Mouse (Mus musculus): ENCODE data around the gene Sars.
A peak's percentile ranks its signal among the peaks of the same experiment; 100 is the strongest.

Gene Sars

GRCm38 (mm10) chr3:108424944-108425623 lies 19.9 kb downstream of the Sars start:
- DNase-seq (ENCODE audit: low read depth, low spot score): no peak

GRCm38 (mm10) chr3:108423844-108424801 lies 20.9 kb downstream of the Sars start:
- no peak for DNase-seq (ENCODE audit: low read depth, low spot score)

- DNase-seq (ENCODE audit: low read depth, low spot score): no peak
Measured at GRCm38 (mm10) chr3:108423006-108423405, 22.0 kb downstream of the Sars start.

- no peak for DNase-seq (ENCODE audit: low read depth, low spot score)
Measured at GRCm38 (mm10) chr3:108415831-108416223, 29.2 kb downstream of the Sars start.

GRCm38 (mm10) chr3:108414857-108415830 lies 29.9 kb downstream of the Sars start, which contains the start of gene Celsr2:
TSS of gene Celsr2 (minus strand) at chr3:108415552.
- DNase-seq (ENCODE audit: low read depth, low spot score): no peak

GRCm38 (mm10) chr3:108413634-108414360 lies 31.2 kb downstream of the Sars start:
- DNase-seq (ENCODE audit: low read depth, low spot score): no peak

- DNase-seq (ENCODE audit: low read depth, low spot score): no peak
Measured at GRCm38 (mm10) chr3:108411754-108412121, 33.3 kb downstream of the Sars start.

GRCm38 (mm10) chr3:108411026-108411753 lies 33.8 kb downstream of the Sars start:
- no peak for DNase-seq (ENCODE audit: low read depth, low spot score)

GRCm38 (mm10) chr3:108410359-108410714 lies 34.7 kb downstream of the Sars start:
- DNase-seq (ENCODE audit: low read depth, low spot score): no peak

GRCm38 (mm10) chr3:108409656-108410358 lies 35.2 kb downstream of the Sars start:
- DNase-seq (ENCODE audit: low read depth, low spot score): no peak

- DNase-seq (ENCODE audit: low read depth, low spot score): no peak
Measured at GRCm38 (mm10) chr3:108408517-108409008, 36.4 kb downstream of the Sars start.

GRCm38 (mm10) chr3:108406306-108406885 lies 38.6 kb downstream of the Sars start:
- no peak for DNase-seq (ENCODE audit: low read depth, low spot score)

- DNase-seq (ENCODE audit: low read depth, low spot score): no peak
Measured at GRCm38 (mm10) chr3:108405536-108406305, 39.3 kb downstream of the Sars start.

- no peak for DNase-seq (ENCODE audit: low read depth, low spot score)
Measured at GRCm38 (mm10) chr3:108402528-108402920, 42.5 kb downstream of the Sars start.

GRCm38 (mm10) chr3:108401692-108402527 lies 43.1 kb downstream of the Sars start:
- DNase-seq (ENCODE audit: low read depth, low spot score): peak; percentile 96

GRCm38 (mm10) chr3:108400442-108400841 lies 44.6 kb downstream of the Sars start:
- no peak for DNase-seq (ENCODE audit: low read depth, low spot score)

- no peak for DNase-seq (ENCODE audit: low read depth, low spot score)
Measured at GRCm38 (mm10) chr3:108398281-108398680, 46.7 kb downstream of the Sars start.

Measured in A20 (cell line).